Mouse (Mus musculus): Measurements from ENCODE around the gene Rin2. TPM values are rescaled to one million over a fixed set of nuclear protein-coding genes. Genes with fewer than 3 reads are reported as not detected.

The Rin2 gene
- polyA plus RNA-seq, 1 experiment = 12.3 TPM

- Histone ChIP-seq H3K27ac (replicated peaks; ENCODE audit: low read depth, low read length) (peak overlapping the region; percentile 91), H3K4me3 (ENCODE audit: insufficient read depth, low read depth, low read length) (peak overlapping the region; percentile 42; the same call in 1 of the 2 replicates), H3K4me1 (ENCODE audit: control insufficient read depth, insufficient read depth, insufficient read length, low read length) (peaks cover 37% of the 10 kb centered on the region)
Measured at GRCm38 (mm10) chr2:145831949-145832835, 157.2 kb downstream of the Rin2 start.

DNA sequence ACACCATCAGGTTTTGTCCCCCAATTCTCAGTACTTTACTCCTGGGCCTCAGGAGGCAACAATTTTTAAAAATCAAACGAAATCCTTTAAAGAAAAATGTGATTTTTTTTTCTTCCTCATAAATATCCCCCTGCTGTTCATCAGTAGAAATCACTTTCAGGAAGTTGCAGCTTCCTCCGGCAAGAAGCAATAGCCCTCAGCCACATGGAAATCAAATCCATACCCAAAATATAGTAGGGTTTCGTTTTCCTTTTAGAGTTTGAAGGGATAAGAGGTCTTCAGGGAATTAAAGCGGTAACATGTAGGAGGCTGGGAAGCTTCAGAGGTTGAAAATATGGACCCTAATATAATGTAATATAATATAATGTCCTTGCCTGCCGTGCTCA lies 157.8 kb downstream of the Rin2 start:
- Histone ChIP-seq H3K4me1 (ENCODE audit: control insufficient read depth, insufficient read depth, insufficient read length, low read length) (peaks cover 35% of the 10 kb centered on the region), H3K27ac (replicated peaks; ENCODE audit: low read depth, low read length) (peak overlapping the region; percentile 91), H3K4me3 (ENCODE audit: insufficient read depth, low read depth, low read length) (peak overlapping the region; percentile 42; the same call in 1 of the 2 replicates)

DNA sequence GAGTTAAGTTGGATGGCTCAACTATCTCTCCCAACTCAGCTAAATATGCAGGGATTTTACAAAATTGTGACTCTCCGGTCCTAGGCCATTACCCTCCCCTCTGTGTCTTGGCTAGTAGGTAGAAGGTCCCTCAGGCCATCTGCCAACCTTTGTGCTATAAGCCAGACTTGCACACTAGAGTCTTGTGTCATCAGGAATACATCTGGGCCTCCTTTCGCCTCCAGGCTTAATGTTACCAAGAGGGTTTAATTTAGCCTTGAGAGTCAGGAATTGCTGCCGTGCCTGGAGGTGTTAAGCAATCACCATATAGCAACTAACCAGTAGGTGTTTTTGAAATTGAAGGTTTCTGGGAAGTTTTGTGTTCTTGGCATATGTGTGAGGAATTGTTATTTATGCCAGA lies 158.3 kb downstream of the Rin2 start:
- Histone ChIP-seq H3K27ac (replicated peaks; ENCODE audit: low read depth, low read length) (peak overlapping the region; percentile 91), H3K4me3 (ENCODE audit: insufficient read depth, low read depth, low read length) (no peak overlapping the region), H3K4me1 (ENCODE audit: control insufficient read depth, insufficient read depth, insufficient read length, low read length) (peaks cover 35% of the 10 kb centered on the region)

DNA sequence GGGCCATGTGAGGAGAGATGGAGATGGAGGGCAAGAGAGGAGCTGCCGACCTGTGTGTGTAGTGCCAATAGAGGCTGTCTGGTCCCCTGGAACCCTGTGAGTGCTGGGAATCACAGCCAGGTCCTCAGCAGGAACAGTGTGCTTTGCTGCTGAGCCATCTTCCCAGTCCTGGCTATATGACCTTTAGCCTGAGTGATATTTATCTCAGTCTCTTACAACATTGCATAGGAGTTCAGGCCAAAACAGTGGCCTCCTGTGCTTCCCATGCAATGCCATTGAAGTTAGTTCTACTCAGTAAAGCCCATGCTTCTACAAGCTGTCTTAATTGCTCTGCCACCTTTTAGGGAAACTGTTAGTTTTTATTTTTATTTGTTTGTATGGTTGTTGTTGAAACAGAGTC lies 160.9 kb downstream of the Rin2 start:
- H3K27ac ChIP-seq (replicated peaks; ENCODE audit: low read depth, low read length) = peak overlapping the region; percentile 53; the same call in 1 of the 2 replicates
- H3K4me3 ChIP-seq (ENCODE audit: insufficient read depth, low read depth, low read length) = no peak overlapping the region
- peaks cover 26% of the 10 kb centered on the region for H3K4me1 ChIP-seq (ENCODE audit: control insufficient read depth, insufficient read depth, insufficient read length, low read length)

DNA sequence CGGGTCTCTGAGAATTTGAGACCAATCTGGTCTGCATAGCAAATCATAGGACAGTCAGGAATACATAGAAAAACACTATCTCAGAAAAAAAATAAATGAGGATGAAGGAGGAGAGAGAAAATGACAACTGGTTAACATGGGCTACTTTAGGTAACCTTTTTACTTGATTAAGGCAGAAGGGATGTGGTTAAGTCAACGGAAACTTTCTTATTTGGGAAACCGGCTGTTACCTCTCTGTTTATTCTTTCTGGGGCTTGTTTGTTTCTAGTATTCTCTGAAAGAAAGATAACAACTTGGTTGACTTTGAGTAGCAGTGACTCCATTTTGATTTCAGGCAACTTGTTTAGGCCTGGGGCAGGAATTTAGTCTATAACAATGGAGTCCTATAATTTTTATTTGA lies 163.7 kb downstream of the Rin2 start:
- no peak overlapping the region for H3K4me3 ChIP-seq (ENCODE audit: insufficient read depth, low read depth, low read length)
- peaks cover 16% of the 10 kb centered on the region for H3K4me1 ChIP-seq (ENCODE audit: control insufficient read depth, insufficient read depth, insufficient read length, low read length)
- H3K27ac ChIP-seq (replicated peaks; ENCODE audit: low read depth, low read length) = no peak overlapping the region

DNA sequence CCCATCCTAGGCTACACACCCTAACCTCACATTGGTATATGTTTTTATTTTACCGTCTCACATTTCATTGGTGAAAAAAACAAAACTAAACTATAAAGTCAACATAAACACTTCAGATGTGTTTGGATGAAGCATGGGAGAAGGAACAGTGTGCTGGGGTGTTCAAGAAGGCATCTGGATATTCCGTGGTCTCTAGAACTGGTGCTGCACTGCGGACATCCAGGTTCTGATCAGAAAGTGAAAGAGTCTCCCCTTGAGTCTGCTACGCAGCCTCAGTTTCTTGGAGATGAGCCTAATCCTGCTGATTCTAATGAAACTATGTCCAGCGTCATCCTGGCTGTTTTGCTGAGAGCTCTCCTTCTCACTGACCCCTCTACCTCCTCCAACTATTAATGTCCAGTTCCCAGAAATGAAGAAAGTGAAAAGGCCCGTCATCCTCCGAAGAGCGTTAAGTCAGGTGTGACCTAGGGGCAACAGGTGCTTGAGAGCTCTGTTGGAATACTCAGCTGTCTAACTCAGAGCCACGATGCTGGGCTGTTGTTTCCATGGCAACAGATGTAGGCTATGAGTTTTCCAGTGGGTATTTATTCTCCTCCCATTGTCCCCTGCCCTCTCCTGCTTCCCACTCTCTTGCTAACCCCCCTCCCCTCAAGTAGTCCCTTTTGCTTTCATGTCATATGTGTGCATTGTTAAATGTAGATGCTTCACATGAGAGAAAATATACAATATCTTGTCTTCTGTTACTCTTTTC lies 164.7 kb downstream of the Rin2 start:
- peaks cover 7% of the 10 kb centered on the region for H3K4me1 ChIP-seq (ENCODE audit: control insufficient read depth, insufficient read depth, insufficient read length, low read length)
- H3K4me3 ChIP-seq (ENCODE audit: insufficient read depth, low read depth, low read length) = no peak overlapping the region
- no peak overlapping the region for H3K27ac ChIP-seq (replicated peaks; ENCODE audit: low read depth, low read length)

DNA sequence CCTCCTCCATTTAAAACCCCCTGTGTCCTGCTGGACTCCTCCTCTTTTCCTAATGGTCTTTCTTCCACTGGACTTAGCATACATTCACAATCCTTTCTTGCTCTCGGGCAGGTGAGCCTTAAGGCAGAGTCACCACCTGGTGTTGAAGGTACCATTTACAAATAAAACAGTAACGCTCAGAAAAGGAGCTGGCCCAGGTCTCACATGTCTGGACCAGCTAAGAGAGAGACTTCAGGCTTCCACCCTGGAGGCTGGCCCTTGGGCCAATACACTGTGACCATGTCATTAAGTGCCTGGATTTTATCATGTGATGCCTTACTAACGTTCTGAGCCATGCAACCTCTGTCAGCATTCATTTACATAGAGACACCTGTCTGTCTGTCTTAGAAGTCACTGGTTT lies 165.3 kb downstream of the Rin2 start:
- H3K27ac ChIP-seq (replicated peaks; ENCODE audit: low read depth, low read length) = no peak overlapping the region
- H3K4me1 ChIP-seq (ENCODE audit: control insufficient read depth, insufficient read depth, insufficient read length, low read length) = peaks cover 7% of the 10 kb centered on the region
- H3K4me3 ChIP-seq (ENCODE audit: insufficient read depth, low read depth, low read length) = no peak overlapping the region

GRCm38 (mm10) chr2:145840910-145841870 lies 166.2 kb downstream of the Rin2 start:
- no peak overlapping the region for H3K27ac ChIP-seq (replicated peaks; ENCODE audit: low read depth, low read length)

GRCm38 (mm10) chr2:145843322-145843721 lies 168.3 kb downstream of the Rin2 start:
- Histone ChIP-seq H3K4me1 (ENCODE audit: control insufficient read depth, insufficient read depth, insufficient read length, low read length) (no peaks in the 10 kb centered on the region), H3K4me3 (ENCODE audit: insufficient read depth, low read depth, low read length) (no peak overlapping the region), H3K27ac (replicated peaks; ENCODE audit: low read depth, low read length) (no peak overlapping the region)

More at GRCm38 (mm10) chr2:145840910-145841870, 166.2 kb downstream of the Rin2 start:
- Histone ChIP-seq H3K4me3 (ENCODE audit: insufficient read depth, low read depth, low read length) (no peak overlapping the region), H3K4me1 (ENCODE audit: control insufficient read depth, insufficient read depth, insufficient read length, low read length) (peaks cover 4% of the 10 kb centered on the region; the same call in 1 of the 2 replicates)

DNA sequence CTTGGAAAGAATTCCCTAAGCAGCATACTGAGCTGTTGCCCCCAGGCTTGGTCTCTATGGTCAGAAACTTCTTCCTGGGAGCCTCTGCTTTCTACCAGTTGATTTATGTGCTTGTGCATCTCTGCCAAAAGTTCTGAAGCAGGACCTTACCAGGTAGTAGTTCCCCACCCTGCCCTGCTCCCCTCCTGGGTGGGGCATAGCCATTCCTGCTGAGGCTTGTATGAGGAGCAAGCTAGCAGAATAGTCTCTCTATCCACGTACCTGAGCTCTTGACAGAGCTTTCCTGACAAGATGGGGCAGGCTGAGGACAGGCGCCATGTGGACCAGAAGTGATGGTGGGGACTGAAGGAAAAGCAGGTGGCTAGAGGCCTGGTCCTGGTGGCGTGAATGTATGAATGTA lies 171.6 kb downstream of the Rin2 start:
- Histone ChIP-seq H3K4me3 (ENCODE audit: insufficient read depth, low read depth, low read length) (no peak overlapping the region), H3K27ac (replicated peaks; ENCODE audit: low read depth, low read length) (no peak overlapping the region), H3K4me1 (ENCODE audit: control insufficient read depth, insufficient read depth, insufficient read length, low read length) (peaks cover 10% of the 10 kb centered on the region; the same call in 1 of the 2 replicates)

DNA sequence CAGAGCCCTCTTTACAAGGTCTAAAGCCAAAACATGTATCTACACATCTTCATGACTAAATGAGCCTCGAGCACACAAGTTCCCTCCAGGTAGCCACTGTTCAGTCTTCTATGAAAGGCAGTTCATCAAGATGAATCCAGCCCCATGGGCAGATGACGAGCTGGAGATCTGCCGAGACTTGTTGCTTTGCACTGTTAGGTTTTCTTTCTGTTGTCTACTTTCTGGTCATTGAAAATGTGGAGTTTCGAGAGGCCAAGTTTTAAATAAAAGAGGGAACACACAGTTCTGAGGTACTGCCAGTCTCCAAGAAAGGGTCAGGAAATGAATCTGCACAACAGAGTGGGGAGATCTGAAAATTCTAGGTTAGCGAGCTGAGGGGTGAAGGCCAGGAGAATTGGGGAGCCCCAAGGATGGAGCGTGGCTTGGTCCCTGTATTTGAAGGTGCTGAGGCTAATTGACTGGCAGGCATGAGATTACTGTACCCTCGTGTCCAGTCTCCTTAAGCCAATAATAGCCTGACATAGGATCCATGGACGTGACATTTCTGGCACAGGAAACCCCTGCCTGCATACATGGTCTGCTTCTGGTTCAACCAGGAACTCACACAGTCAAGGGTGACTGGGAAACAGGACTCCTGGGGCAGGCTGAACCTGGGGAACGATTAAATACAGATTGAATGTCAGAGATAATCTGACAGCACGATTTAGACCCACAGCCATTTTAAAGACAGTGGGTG lies 174.3 kb downstream of the Rin2 start:
- no peak overlapping the region for H3K4me3 ChIP-seq (ENCODE audit: insufficient read depth, low read depth, low read length)
- peaks cover 10% of the 10 kb centered on the region; the same call in 1 of the 2 replicates for H3K4me1 ChIP-seq (ENCODE audit: control insufficient read depth, insufficient read depth, insufficient read length, low read length)
- peak overlapping the region; percentile 87 for H3K27ac ChIP-seq (replicated peaks; ENCODE audit: low read depth, low read length)

- no peak overlapping the region for H3K27ac ChIP-seq (replicated peaks; ENCODE audit: low read depth, low read length)
- peaks cover 10% of the 10 kb centered on the region; the same call in 1 of the 2 replicates for H3K4me1 ChIP-seq (ENCODE audit: control insufficient read depth, insufficient read depth, insufficient read length, low read length)
- no peak overlapping the region for H3K4me3 ChIP-seq (ENCODE audit: insufficient read depth, low read depth, low read length)
Measured at GRCm38 (mm10) chr2:145850779-145851178, 175.8 kb downstream of the Rin2 start.

GRCm38 (mm10) chr2:145855831-145856230 lies 180.8 kb downstream of the Rin2 start:
- H3K27ac ChIP-seq (replicated peaks; ENCODE audit: low read depth, low read length) = no peak overlapping the region
- peaks cover 12% of the 10 kb centered on the region for H3K4me1 ChIP-seq (ENCODE audit: control insufficient read depth, insufficient read depth, insufficient read length, low read length)

DNA sequence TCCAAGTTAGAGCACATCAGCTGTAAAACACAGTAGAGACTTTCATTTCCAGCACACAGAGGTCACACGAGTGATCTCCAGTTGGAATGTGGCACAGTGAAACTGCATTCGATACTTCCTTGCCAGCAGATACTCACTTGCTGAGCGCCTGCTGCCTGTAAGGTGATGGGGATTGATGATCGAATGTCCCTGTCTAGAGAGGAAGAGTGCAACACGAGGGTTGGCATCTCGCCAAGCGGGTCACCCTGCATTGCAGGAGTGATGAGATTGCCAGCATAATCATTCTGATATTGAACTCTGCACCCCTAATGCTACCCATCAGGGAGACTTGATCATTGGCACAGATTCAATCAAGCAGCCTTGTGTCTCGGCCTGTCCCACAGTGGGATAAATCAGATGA lies 182.8 kb downstream of the Rin2 start:
- peaks cover 14% of the 10 kb centered on the region for H3K4me1 ChIP-seq (ENCODE audit: control insufficient read depth, insufficient read depth, insufficient read length, low read length)
- no peak overlapping the region for H3K27ac ChIP-seq (replicated peaks; ENCODE audit: low read depth, low read length)
- H3K4me3 ChIP-seq (ENCODE audit: insufficient read depth, low read depth, low read length) = no peak overlapping the region

More at GRCm38 (mm10) chr2:145855831-145856230, 180.8 kb downstream of the Rin2 start:
- H3K4me3 ChIP-seq (ENCODE audit: insufficient read depth, low read depth, low read length) = no peak overlapping the region
